Mouse (Mus musculus): ENCODE results near the gene Olfr1100.

Gene Olfr1100

DNA sequence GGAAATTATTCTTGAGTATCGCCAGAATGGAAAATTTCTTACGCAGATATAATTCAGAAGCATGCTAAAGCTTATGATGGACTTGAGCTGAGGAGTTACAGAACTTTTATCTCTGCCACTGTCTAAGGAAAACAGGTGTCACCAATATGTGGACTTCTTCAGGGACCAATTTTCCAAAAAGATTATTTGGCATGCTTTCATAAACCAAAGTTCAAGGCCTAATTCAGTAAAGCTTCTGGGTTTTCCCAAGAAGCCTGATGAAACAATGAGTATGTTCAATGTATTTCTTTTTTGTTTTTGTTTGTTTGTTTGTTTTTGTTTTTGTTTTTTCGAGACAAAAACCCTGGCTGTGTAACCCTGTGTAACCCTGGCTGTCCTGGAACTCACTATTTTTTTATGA is at the start of gene Olfr1100:
Gene Olfr1100, minus strand, starts transcription at position 101 of the 400 bp plus-strand sequence.
- no peak for DNase-seq (ENCODE audit: extremely low spot score, low spot score)

- no peak for DNase-seq (ENCODE audit: extremely low spot score, low spot score)
Measured at GRCm38 (mm10) chr2:87026980-87027379, 47.2 kb upstream of the Olfr1100 start, which contains the start of gene Olfr1104. Olfr1104 (minus strand) TSS chr2:87027080.

DNA sequence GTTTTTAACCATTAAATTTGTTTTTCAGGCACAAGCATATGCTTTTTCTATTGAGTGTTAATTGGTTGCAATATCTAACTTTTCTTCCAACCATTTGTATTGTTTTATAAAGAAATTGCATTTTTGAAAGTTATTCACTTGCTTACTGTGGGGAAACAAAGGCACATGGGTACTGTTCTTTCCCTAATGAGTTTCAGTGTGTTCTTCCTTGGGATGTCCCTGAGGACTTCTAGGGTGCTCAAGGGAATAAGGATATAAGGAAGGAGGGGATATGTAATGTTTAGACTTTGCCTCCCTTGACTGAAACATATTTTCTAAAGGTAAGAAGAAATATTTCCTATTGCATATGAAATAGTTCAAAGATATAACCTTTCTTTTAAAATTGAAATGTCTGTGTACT is 18.3 kb upstream of the Olfr1100 start, which contains the start of gene Olfr1102:
Gene Olfr1102, plus strand, starts transcription at position 301 of the 400 bp plus-strand sequence.
- DNase-seq (ENCODE audit: extremely low spot score, low spot score), result no peak

DNA sequence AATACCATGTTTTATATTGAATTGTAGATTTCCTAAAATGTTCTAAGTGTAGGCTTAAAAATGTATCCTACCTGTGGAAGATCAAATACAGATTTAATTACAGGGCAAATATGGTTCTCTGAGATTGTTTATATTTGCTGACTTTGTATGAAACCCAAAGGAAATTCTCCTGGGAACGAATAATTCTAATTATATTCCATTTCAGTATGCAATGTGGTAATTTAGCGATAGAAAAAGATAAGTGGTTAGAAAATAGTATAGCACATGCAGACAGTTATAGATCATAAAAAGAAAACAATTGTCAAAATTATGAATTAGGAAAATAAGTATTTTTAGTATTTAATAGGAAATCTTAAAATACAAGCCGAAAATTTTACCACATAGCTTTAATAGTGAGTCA is 11.4 kb upstream of the Olfr1100 start, which contains the start of gene Olfr1101:
Gene Olfr1101, minus strand, starts transcription at position 101 of the 400 bp plus-strand sequence.
- no peak for DNase-seq (ENCODE audit: extremely low spot score, low spot score)

DNA sequence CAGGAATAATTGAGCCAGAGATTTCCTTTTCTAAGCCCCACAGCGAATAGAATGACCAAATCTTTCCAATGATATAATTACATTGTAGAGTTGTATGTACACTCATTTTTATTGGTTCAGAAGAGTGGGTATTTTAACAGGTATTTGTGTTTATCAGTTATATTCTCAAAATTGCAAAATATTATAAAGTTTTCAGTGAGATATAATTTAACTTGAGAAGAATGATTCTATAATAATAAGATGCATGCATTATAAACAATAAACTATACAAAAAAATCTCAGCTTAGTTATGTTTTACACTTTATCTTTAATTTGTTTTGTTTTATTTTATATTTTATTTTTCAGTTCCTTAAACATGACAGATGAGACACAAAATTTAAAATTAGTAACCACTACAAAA is 19.2 kb downstream of the Olfr1100 start, which contains the start of gene Olfr1099:
Gene Olfr1099, minus strand, starts transcription at position 101 of the 400 bp plus-strand sequence.
- no peak for DNase-seq (ENCODE audit: extremely low spot score, low spot score)

- no peak for DNase-seq (ENCODE audit: extremely low spot score, low spot score)
Measured at GRCm38 (mm10) chr2:86926557-86926956, 53.2 kb downstream of the Olfr1100 start.
